Mouse (Mus musculus): Measurements from ENCODE around the gene Acr. TPM values are rescaled to one million over a fixed set of nuclear protein-coding genes. Genes with fewer than 3 reads are reported as not detected.

Gene Acr
- polyA plus RNA-seq, 1 experiment from 2014 or later = 0.06 TPM

DNA sequence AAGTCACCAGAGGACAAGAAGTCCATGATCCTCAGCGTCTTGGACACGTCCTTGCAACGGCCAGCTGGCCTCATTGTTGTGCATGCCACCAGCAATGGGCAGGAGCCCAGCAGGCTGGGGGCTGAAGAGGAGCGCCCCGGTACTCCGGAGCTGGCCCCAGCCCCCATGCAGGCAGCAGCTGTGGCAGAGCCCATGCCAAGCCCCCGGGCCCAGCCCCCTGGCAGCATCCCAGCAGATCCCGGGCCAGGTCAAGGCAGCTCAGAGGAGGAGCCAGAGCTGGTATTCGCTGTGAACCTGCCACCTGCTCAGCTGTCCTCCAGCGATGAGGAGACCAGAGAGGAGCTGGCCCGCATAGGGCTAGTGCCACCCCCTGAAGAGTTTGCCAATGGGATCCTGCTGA lies 19.3 kb upstream of the Acr start:
- peaks cover 15% of the 10 kb centered on the region; the same call in 1 of the 2 replicates for H3K36me3 ChIP-seq
- DNase-seq (no peak), ATAC-seq (ENCODE audit: low read depth) (no peak)
- H3K27ac ChIP-seq = no peak overlapping the region
- 79% methylated on average over 11 of the region's 11 CpGs for WGBS (ENCODE audit: insufficient replicate concordance)
- no peak overlapping the region for H3K4me3 ChIP-seq (replicated peaks)
- H3K4me1 ChIP-seq (replicated peaks) = no peaks in the 10 kb centered on the region
- H3K4me2 ChIP-seq = no peak overlapping the region
- no peak overlapping the region for H3K9ac ChIP-seq
- peaks cover 6% of the 10 kb centered on the region for H3K27me3 ChIP-seq
- H3K9me3 ChIP-seq (replicated peaks) = no peaks in the 10 kb centered on the region

- no peak overlapping the region for H3K4me3 ChIP-seq (replicated peaks)
- no peak overlapping the region for H3K4me2 ChIP-seq
- no peak overlapping the region for H3K27ac ChIP-seq
- no peak for DNase-seq
- WGBS (ENCODE audit: insufficient replicate concordance) = 76% methylated on average over 8 of the region's 8 CpGs
- no peaks in the 10 kb centered on the region for H3K9me3 ChIP-seq (replicated peaks)
- H3K27me3 ChIP-seq = peaks cover 6% of the 10 kb centered on the region
- peaks cover 15% of the 10 kb centered on the region; the same call in 1 of the 2 replicates for H3K36me3 ChIP-seq
- ATAC-seq (ENCODE audit: low read depth) = no peak
- H3K9ac ChIP-seq = no peak overlapping the region
- no peaks in the 10 kb centered on the region; the same call in 1 of the 2 replicates for H3K4me1 ChIP-seq (replicated peaks)
Observed at GRCm38 (mm10) chr15:89550506-89550905, 17.6 kb upstream of the Acr start.

DNA sequence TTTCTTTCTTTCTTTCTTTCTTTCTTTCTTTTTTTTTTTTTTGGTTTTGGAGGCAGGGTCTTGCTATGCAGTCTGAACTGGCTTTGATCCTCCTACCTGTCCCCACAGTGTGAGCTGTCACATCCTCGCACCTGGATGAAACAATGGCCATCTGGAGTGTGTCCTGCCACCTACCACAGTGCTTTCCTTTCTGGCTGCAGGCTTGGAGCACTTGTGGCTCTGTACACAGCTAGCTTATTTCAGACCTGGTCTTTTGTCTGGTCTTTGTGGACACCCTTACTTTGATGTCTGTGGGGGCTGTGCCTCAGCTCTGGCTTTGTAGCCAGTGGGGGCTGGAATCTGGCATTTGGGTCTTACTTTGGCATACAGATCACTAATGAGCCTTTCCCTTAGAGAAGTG lies 16.4 kb upstream of the Acr start:
- H3K4me3 ChIP-seq (replicated peaks) = no peak overlapping the region
- no peak overlapping the region for H3K4me2 ChIP-seq
- H3K9ac ChIP-seq = no peak overlapping the region
- 69% methylated on average over 1 of the region's 1 CpGs for WGBS (ENCODE audit: insufficient replicate concordance)
- H3K9me3 ChIP-seq (replicated peaks) = no peaks in the 10 kb centered on the region
- peaks cover 15% of the 10 kb centered on the region; the same call in 1 of the 2 replicates for H3K36me3 ChIP-seq
- peaks cover 10% of the 10 kb centered on the region for H3K27me3 ChIP-seq
- no peak overlapping the region for H3K27ac ChIP-seq
- peaks cover 3% of the 10 kb centered on the region; the same call in 1 of the 2 replicates for H3K4me1 ChIP-seq (replicated peaks)
- ATAC-seq (ENCODE audit: low read depth) = no peak
- no peak for DNase-seq

DNA sequence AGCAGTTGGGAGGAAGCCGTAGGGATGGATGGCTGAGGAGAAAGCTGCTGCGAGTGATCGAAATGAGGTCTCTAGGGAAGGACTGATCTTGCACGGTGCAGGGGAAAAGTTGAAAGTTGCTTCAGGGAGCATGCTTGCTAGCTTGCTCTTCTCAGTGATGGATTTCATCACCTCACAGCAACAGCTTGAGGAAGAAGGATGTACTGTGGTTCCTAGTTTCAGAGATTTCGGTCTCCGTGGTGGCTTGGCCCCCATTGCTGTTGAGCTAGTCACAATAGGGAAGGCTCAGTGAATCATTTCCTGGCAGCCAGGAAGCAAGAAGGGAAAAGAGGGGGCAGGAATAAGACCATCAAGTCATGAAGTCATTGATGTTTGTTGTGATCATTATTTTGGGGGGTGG lies 12.5 kb upstream of the Acr start:
- no peak for ATAC-seq (ENCODE audit: low read depth)
- no peak overlapping the region for H3K4me3 ChIP-seq (replicated peaks)
- 65% methylated on average over 6 of the region's 6 CpGs for WGBS (ENCODE audit: insufficient replicate concordance)
- H3K9ac ChIP-seq = no peak overlapping the region
- no peak overlapping the region for H3K27ac ChIP-seq
- H3K9me3 ChIP-seq (replicated peaks) = no peaks in the 10 kb centered on the region
- H3K27me3 ChIP-seq = peaks cover 27% of the 10 kb centered on the region
- H3K4me2 ChIP-seq = no peak overlapping the region
- H3K36me3 ChIP-seq = no peaks in the 10 kb centered on the region
- DNase-seq = no peak
- peaks cover 10% of the 10 kb centered on the region; the same call in 1 of the 2 replicates for H3K4me1 ChIP-seq (replicated peaks)

DNA sequence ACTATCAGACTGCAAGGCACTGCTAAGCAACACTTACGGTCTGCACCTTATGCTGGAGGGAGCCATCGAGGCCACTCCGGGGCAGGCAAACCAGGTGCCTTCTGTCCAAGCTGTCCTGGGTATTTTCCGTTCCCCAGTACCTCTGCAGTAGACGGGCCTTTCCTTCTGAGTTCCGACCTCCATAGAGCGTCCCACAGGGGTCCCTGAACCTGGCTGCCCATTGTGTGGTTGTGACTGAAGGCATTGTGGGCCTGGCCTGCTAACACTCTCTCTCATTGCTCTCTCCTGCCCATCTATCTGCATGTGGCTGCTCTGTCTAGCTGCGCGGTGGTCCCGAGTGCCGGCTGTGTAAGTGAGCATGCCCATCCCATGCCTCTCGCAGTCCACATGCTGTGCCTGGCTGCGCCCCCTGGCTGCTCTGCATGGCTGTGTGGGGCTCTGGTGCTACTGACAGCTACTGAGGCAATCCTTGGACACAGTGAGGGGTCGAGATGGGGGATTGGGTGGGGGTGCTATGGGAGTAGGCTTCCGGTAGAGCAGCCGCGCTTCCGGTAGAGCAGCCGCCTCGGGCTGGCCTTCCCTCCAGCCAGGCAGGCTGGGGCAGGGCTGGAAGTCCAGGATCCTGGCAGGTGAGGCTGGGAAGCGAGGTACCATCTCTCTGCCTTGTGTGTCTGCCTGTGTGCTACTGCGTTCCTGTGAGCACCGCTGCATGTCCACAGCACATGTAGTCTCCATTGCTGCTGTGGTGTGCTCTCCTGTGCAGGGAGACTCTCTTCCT lies 11.5 kb upstream of the Acr start:
- ATAC-seq (ENCODE audit: low read depth) = no peak
- 64% methylated on average over 23 of the region's 23 CpGs for WGBS (ENCODE audit: insufficient replicate concordance)
- Histone ChIP-seq H3K4me2 (no peak overlapping the region), H3K4me3 (replicated peaks) (no peak overlapping the region), H3K27me3 (peaks cover 27% of the 10 kb centered on the region), H3K36me3 (no peaks in the 10 kb centered on the region), H3K27ac (no peak overlapping the region), H3K9ac (no peak overlapping the region), H3K4me1 (replicated peaks) (peaks cover 10% of the 10 kb centered on the region; the same call in 1 of the 2 replicates), H3K9me3 (replicated peaks) (no peaks in the 10 kb centered on the region)
- DNase-seq = no peak

- 73% methylated on average over 40 of the region's 40 CpGs for WGBS (ENCODE audit: insufficient replicate concordance)
- Histone ChIP-seq H3K4me3 (replicated peaks) (no peak overlapping the region), H3K4me2 (0 out of 2 replicates have a peak overlapping the region, but pooled peaks have one; percentile 8), H3K9me3 (replicated peaks) (no peaks in the 10 kb centered on the region), H3K36me3 (no peaks in the 10 kb centered on the region), H3K4me1 (replicated peaks) (peaks cover 10% of the 10 kb centered on the region; the same call in 1 of the 2 replicates), H3K27me3 (peaks cover 27% of the 10 kb centered on the region), H3K27ac (no peak overlapping the region), H3K9ac (no peak overlapping the region)
- no peak for DNase-seq
- no peak for ATAC-seq (ENCODE audit: low read depth)
Observed at GRCm38 (mm10) chr15:89557179-89557995, 10.7 kb upstream of the Acr start.

DNA sequence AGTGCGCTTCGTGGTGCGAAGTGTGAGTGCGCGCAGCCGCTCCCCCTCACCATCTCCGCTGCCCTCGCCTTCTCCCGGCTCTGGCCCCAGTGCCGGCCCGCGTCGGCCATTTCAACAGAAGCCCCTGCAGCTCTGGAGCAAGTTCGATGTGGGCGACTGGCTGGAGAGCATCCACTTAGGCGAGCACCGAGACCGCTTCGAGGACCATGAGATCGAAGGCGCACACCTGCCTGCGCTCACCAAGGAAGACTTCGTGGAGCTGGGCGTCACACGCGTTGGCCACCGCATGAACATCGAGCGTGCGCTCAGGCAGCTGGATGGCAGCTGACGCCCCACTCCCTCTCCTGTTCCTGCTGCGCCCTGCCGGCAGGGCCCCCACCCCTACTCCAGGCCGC lies 10.1 kb upstream of the Acr start:
- Histone ChIP-seq H3K4me1 (replicated peaks) (peaks cover 10% of the 10 kb centered on the region; the same call in 1 of the 2 replicates), H3K27ac (no peak overlapping the region), H3K4me2 (0 out of 2 replicates have a peak overlapping the region, but pooled peaks have one; percentile 8), H3K9me3 (replicated peaks) (no peaks in the 10 kb centered on the region), H3K36me3 (no peaks in the 10 kb centered on the region), H3K4me3 (replicated peaks) (no peak overlapping the region), H3K9ac (no peak overlapping the region), H3K27me3 (peaks cover 27% of the 10 kb centered on the region)
- ATAC-seq (ENCODE audit: low read depth) (no peak; the same call in 1 of the 2 replicates), DNase-seq (no peak)
- 53% methylated on average over 34 of the region's 34 CpGs for WGBS (ENCODE audit: insufficient replicate concordance)

- Histone ChIP-seq H3K9ac (no peak overlapping the region), H3K27me3 (peaks cover 27% of the 10 kb centered on the region), H3K36me3 (no peaks in the 10 kb centered on the region), H3K27ac (no peak overlapping the region), H3K4me3 (replicated peaks) (no peak overlapping the region), H3K4me2 (no peak overlapping the region), H3K4me1 (replicated peaks) (peaks cover 10% of the 10 kb centered on the region; the same call in 1 of the 2 replicates), H3K9me3 (replicated peaks) (no peaks in the 10 kb centered on the region)
- ATAC-seq (ENCODE audit: low read depth) (no peak), DNase-seq (no peak)
- WGBS (ENCODE audit: insufficient replicate concordance) = 61% methylated on average over 10 of the region's 10 CpGs
Observed at GRCm38 (mm10) chr15:89559202-89559731, 8.9 kb upstream of the Acr start.

- DNase-seq = no peak
- H3K27ac ChIP-seq = no peak overlapping the region
- H3K9me3 ChIP-seq (replicated peaks) = no peaks in the 10 kb centered on the region
- no peaks in the 10 kb centered on the region for H3K4me1 ChIP-seq (replicated peaks)
- no peaks in the 10 kb centered on the region for H3K27me3 ChIP-seq
- no peak for ATAC-seq (ENCODE audit: low read depth)
- no peak overlapping the region for H3K4me3 ChIP-seq (replicated peaks)
- no peak overlapping the region for H3K4me2 ChIP-seq
- H3K36me3 ChIP-seq = no peaks in the 10 kb centered on the region
- H3K9ac ChIP-seq = no peak overlapping the region
- 18% methylated on average over 8 of the region's 8 CpGs for WGBS (ENCODE audit: insufficient replicate concordance)
Observed at GRCm38 (mm10) chr15:89572147-89572546, 4.0 kb downstream of the Acr start.

DNA sequence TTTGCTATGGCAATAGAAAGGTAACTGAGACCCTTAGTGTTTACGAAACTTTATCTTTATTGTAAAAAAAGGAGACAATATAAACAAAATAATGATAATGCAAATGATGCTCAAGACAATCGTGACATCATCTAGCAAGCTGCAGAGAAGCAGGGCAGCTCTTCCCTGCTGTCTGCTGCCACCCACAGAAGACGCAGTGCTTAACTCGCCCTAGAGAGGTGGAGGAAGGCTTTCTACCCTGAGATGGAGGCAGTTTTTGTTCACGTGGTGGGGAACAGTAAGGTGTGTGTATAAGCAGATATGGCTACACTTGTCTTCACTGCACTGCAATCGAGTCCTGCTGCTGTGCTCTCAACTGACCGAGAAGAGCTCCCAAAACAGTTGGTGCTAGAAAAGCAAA lies 14.4 kb downstream of the Acr start:
- H3K9ac ChIP-seq = no peak overlapping the region
- no peaks in the 10 kb centered on the region for H3K27me3 ChIP-seq
- H3K36me3 ChIP-seq = no peaks in the 10 kb centered on the region
- H3K27ac ChIP-seq = no peak overlapping the region
- H3K4me2 ChIP-seq = no peak overlapping the region
- no peaks in the 10 kb centered on the region for H3K9me3 ChIP-seq (replicated peaks)
- DNase-seq (no peak), ATAC-seq (ENCODE audit: low read depth) (no peak)
- H3K4me1 ChIP-seq (replicated peaks) = no peaks in the 10 kb centered on the region
- no peak overlapping the region for H3K4me3 ChIP-seq (replicated peaks)
- WGBS (ENCODE audit: insufficient replicate concordance) = 71% methylated on average over 7 of the region's 7 CpGs

- Histone ChIP-seq H3K4me1 (replicated peaks) (no peaks in the 10 kb centered on the region), H3K4me3 (replicated peaks) (no peak overlapping the region), H3K27me3 (no peaks in the 10 kb centered on the region), H3K4me2 (no peak overlapping the region), H3K36me3 (no peaks in the 10 kb centered on the region), H3K9me3 (replicated peaks) (no peaks in the 10 kb centered on the region), H3K27ac (no peak overlapping the region), H3K9ac (no peak overlapping the region)
- ATAC-seq (ENCODE audit: low read depth) (no peak), DNase-seq (no peak)
- WGBS (ENCODE audit: insufficient replicate concordance) = 63% methylated on average over 5 of the region's 5 CpGs
Observed at GRCm38 (mm10) chr15:89585101-89585500, 17.0 kb downstream of the Acr start.

Measured in liver, embryonic 13.5 days (tissue).